Mouse (Mus musculus) telencephalon, adult 2 months (tissue): ENCODE measurements at regions not wholly inside any gene's neighbourhood (a gene's known extent, or its start where the extent isn't known, plus 50 kb on each side); places are given as distances from the start of the nearest gene placed in this dataset.

Experiments used
- DNase-seq: peaks from one replicate; pipeline ENCODE4 v3.0.0-alpha.2; 2011; ENCODE audit warnings: low read depth, low spot score

- no peak for DNase-seq
Measured at GRCm38 (mm10) chr4:131272060-131272459, 327.9 kb downstream of the Matn1 start.

DNA sequence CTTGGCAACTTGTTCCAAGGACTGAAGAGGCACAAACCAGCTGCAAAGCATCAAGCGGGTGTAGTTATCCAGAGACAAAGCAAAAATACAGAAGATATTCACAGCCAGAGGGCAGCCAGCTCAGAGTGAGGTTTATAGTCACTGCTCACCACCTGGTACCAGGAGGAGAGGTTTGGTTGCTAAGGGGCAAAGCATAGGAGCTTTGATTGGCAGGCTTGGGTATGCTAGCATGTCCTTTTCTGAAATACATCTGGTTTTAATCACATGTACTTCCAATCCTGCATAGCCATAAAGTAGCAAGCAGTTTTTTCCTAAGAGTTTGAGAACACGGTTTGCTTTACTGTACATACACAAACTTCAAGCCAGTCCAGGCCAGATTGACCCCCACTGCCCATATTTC lies 349.4 kb downstream of the Matn1 start:
- DNase-seq: no peak

GRCm38 (mm10) chr4:131298011-131298674 lies 354.0 kb downstream of the Matn1 start:
- DNase-seq: no peak

- no peak for DNase-seq
Measured at GRCm38 (mm10) chr4:131303936-131304335, 359.8 kb downstream of the Matn1 start.

GRCm38 (mm10) chr4:131304361-131304777 lies 360.2 kb downstream of the Matn1 start:
- DNase-seq: peak; percentile 84

DNA sequence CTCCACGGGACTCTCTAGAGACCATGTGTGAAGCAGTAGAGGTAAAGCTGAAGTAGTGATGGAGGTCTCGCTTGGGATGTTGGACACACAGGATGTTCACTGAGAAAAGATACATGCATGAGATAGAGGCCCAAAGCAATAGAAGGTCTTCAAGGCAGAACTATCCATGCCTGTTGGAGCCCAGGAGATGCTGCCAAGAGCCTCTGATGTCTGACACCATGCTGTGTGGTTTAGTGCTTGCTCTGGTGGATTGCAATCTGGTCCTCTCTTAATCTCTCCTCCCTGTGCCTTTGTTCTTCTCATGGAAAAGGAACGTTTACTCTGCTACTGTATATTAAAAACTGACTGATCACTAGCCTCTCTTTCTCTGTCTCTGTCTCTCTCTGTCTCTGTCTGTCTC lies 370.0 kb downstream of the Matn1 start:
- no peak for DNase-seq

- no peak for DNase-seq
Measured at GRCm38 (mm10) chr4:131316041-131316440, 371.9 kb downstream of the Matn1 start.

- no peak for DNase-seq
Measured at GRCm38 (mm10) chr4:131322323-131322722, 378.1 kb downstream of the Matn1 start.

DNA sequence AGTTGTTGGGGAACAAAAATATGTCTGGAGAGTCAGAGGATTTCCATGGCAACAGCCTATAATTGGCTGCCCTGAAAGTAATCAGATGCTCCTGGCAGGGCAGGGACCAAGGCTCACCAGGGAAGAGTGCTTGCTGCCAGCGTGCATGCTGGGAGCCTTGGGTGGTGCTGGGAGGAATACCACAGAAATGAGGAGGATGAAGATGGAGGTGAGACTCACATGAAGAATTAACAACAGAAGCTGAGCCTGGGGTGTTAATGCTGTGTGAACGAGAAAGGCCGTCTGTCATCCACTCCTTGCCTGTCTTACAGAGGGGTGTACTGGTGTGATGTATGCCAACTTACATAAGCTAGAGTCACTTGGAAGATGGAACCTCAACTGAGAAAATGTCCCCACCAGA lies 380.3 kb downstream of the Matn1 start:
- DNase-seq: peak; percentile 38

- peak; percentile 60 for DNase-seq
Measured at GRCm38 (mm10) chr4:131325200-131325599, 381.0 kb downstream of the Matn1 start.

DNA sequence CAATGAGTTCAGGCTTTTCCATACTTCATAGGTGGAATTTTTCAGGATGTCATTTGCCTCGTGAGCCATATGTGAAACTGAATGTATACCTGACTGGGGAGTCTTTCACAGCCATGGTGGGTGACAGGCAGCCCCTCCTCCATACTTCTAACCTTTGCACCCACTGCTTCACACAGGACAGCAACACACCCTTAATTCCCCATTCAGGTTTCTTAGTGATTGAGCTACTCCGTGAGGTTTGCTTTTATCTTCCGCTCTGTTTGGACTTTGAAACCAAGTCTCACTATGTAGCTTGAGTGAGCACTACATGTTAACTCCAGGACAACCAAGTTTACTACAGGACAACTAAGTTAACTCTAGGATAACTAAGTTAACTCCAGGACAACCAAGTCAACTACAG lies 381.4 kb downstream of the Matn1 start:
- no peak for DNase-seq

GRCm38 (mm10) chr4:131329398-131329797 lies 385.2 kb downstream of the Matn1 start:
- no peak for DNase-seq

DNA sequence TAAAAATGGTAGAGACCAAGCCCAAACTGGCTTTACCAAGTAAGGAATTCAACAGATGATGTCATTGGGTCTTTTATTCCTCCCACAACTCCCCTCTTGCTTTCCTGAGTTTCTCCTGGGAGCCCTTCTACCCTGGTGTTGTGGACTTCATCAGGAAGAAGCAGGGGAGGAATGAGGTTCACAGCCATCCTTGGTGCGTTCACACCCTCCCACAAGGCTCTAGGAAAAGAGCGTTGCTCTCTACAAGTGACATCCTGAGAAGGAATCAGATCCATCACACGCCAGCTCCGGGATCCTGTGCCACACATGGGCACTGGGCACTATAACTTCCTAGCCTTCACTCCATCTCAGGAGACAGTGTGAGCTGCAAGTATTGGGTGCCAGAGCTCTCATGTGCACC lies 387.5 kb downstream of the Matn1 start:
- no peak for DNase-seq

DNA sequence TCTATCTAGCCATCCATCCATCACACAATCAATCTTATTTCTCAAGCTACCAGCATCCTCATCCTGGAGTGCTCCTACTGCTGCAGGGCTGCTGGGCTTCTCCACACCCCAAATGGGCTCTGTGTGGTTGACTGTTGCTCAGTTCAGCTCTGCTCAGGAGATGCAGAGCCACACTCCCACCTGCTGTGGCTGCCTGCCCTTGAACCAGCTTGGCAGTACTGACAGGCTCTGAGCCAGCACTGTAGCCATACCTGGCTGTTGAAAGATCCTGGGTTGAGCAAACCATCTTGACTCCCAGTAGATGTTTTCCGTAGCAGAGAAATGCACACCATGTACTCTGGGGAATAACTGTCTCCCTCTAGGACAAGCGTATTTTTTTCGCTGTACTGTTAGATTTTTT lies 392.6 kb downstream of the Matn1 start:
- no peak for DNase-seq

- no peak for DNase-seq
Measured at GRCm38 (mm10) chr4:131340993-131341695, 397.0 kb downstream of the Matn1 start.

- DNase-seq: no peak
Measured at GRCm38 (mm10) chr4:131346727-131347126, 402.5 kb downstream of the Matn1 start.

DNA sequence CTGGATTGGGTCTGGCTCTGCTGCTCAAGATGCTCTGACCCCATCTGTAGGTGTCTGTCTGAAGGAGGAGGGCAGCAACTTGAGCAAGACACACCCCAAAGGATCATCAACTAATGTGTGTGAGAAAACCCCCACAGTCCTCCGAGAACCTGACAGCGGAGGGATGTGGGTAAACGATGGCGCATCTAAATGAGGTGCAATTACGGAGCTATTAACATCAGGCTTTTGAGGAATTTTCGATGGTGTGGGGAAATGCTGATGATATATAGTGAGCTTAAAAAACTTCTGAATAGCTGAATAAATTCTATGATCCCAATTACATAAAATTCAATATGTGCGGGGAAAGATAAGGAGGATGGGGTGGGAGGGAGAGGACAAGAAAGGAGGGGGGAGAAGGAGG lies 406.1 kb downstream of the Matn1 start:
- no peak for DNase-seq

- no peak for DNase-seq
Measured at GRCm38 (mm10) chr4:131354908-131355307, 410.7 kb downstream of the Matn1 start.

GRCm38 (mm10) chr4:131355526-131355991 lies 411.4 kb downstream of the Matn1 start:
- peak; percentile 61 for DNase-seq

DNA sequence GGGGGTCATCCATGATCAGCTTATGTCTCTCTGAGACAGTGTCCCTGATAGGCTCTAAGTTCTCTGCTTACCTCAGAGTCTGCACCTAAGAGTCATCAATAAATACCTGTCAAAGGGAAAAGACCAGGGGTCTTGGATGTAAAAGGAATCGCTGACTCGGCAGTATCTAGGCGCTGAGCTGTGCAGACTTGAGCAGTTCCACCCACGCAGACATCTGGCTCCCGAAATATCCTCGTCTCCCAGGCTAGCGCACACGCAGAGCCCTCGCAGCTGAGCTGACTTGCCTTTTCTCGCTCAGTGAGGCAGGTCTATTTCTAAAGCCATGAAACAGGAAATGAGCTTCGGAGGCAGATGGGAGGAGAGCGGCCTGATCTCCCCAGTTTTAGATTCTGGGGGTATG lies 412.1 kb downstream of the Matn1 start:
- peak; percentile 88 for DNase-seq

DNA sequence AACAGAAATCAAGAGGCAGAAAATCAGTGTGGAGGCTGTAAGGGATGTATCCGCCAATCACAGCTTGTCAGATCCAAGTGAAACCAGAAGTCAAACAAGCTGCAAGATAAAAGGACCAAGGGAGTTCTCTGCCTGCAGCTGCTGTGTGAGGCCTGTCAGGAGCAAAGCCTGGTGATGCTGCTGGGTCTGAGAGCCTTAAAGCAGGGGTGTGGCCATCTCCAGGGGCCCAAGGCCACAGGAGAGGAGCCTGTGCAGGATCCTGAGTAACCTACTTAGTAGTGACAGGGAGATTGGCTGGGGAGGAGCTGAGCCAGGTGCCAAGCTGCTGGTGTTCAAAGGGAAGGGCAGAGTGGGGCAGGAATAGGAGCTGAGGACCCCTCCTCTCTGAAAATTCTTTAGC lies 418.8 kb downstream of the Matn1 start:
- DNase-seq: no peak

DNA sequence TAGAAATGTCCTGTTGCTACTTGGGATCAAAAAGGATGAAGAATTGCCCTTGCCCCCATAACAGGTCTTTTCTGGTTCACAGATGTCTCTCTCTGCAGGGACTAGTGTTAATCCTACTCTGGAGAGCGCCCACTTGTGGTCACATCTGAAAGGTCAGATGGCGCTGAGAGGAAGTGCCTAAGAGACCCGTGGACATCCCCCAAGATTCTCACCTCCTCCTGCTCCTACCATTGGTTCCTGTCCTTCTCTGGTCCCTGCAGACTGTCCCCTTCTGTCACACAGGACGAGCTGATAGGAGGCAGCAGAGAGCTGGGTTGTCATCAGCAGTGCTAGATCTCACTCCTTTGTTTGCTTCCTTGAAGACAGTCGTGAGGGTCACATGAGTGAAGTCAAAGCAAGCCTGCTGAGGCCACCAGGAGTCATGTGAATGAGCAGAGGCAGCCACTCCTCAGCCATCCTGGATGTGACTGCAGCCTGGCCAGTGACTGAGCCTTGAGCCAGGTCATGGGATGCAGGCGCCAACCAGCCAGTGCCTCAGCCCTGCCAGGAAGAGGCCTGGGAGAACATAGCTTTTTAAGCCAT lies 420.6 kb downstream of the Matn1 start:
- DNase-seq: no peak

DNA sequence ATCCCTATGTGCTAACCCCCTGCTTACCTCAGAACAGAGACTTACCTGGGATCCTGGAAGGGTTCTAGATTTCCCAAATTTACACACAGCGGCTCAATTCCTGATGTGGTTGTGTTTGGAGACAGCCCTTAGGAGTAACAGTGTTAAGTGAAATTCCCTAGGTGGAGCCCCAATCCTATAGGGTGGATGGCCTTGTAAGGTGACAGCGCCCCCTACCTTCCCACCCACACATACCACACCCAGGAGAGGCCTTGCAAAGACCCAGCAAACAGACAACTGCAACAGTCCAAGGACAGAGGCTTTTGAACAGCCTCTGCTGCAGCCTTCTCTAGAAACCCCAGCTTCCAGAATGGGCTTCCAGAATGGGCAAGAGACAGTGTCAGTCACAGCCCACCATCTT lies 421.8 kb downstream of the Matn1 start:
- DNase-seq: no peak
